Mouse (Mus musculus): ENCODE measurements at regions not wholly inside any gene's neighbourhood (a gene's known extent, or its start where the extent isn't known, plus 50 kb on each side); places are given as distances from the start of the nearest gene placed in this dataset.

DNA sequence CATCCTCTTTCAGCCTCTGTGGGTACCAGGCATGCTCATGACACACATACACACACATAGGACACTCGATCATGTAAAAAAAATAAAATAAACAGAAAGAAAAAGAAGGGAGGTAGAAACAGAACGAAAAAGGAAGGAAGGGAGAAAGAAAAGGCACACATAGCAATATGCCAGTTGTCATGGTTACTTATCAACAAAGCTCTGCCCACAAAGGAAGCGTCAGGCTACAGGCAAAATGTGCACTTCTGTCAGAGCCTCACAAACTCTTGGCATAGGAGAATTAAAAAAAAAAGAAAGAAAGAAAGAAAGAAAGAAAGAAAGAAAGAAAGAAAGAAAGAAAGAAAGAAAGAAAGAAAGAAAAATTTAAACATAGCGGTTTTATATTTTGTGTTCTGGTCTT is 56.9 kb upstream of the Sox2 start:
- Histone ChIP-seq H3K9me3 (ENCODE audit: control insufficient read depth, low read length) (no peaks in the 10 kb centered on the region), H3K4me1 (replicated peaks; ENCODE audit: control insufficient read depth, insufficient read depth) (no peaks in the 10 kb centered on the region), H3K27ac (replicated peaks) (no peak overlapping the region), H3K27me3 (ENCODE audit: control insufficient read depth, insufficient read depth, low read length) (no peaks in the 10 kb centered on the region), H3K4me3 (ENCODE audit: low read depth, low read length) (no peak overlapping the region), H3K36me3 (ENCODE audit: control insufficient read depth, insufficient read depth, low read length) (no peaks in the 10 kb centered on the region), H3K9ac (ENCODE audit: low read length) (no peak overlapping the region), H3K4me2 (replicated peaks; ENCODE audit: low read depth) (no peak overlapping the region)
- TF ChIP-seq CTCF (IDR thresholded peaks at IDR 0.05; ENCODE audit: low read depth), result no peak
- TF ChIP-seq EP300 (optimal IDR thresholded peaks at IDR 0.05), result no peak
- DNase-seq (ENCODE audit: low spot score), result no peak
- WGBS, result 47% methylated on average over 4 of the region's 4 CpGs
- ATAC-seq (ENCODE audit: low FRiP score, low TSS enrichment), result no peak

DNA sequence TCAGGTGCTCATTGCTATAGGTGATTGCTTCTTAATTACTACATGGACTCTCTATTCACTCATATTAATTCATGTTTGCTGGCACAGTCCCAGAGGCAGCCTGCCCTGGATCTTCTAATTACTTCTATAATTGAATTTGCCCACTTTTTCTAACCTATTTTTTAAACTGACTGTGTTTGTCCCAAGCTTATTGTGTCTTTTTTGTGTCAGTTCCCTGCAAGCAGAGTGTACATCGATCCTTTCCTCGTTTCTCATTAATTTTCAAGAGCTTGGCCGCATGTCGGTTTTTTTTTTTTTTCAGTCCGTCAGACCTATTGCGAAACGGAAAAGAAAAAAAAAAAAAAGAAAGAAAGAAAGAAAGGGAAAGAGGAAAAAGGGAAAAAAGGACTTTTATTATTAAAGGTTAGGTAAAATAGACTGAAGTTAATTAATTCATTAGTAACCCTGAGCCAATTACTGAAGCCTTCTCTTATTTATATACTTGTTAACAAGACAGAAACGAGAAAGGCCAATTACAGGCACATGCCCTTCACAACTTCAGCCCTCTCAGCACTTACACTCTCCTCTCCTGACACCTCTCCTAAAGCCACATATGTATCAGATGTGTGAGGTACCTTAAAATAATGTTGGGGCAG is 72.2 kb upstream of the Sox2 start:
- H3K4me2 ChIP-seq (replicated peaks; ENCODE audit: low read depth), result no peak overlapping the region
- H3K36me3 ChIP-seq (ENCODE audit: control insufficient read depth, insufficient read depth, low read length), result no peaks in the 10 kb centered on the region
- no peak overlapping the region for H3K4me3 ChIP-seq (ENCODE audit: low read depth, low read length)
- no peaks in the 10 kb centered on the region for H3K4me1 ChIP-seq (replicated peaks; ENCODE audit: control insufficient read depth, insufficient read depth)
- no peak for DNase-seq (ENCODE audit: low spot score)
- no peak overlapping the region for H3K27ac ChIP-seq (replicated peaks)
- no peak for ATAC-seq (ENCODE audit: low FRiP score, low TSS enrichment)
- 49% methylated on average over 8 of the region's 8 CpGs for WGBS
- H3K9me3 ChIP-seq (ENCODE audit: control insufficient read depth, low read length), result no peaks in the 10 kb centered on the region
- no peak overlapping the region for H3K9ac ChIP-seq (ENCODE audit: low read length)
- TF ChIP-seq EP300 (optimal IDR thresholded peaks at IDR 0.05), result no peak
- TF ChIP-seq CTCF (IDR thresholded peaks at IDR 0.05; ENCODE audit: low read depth), result no peak
- no peaks in the 10 kb centered on the region for H3K27me3 ChIP-seq (ENCODE audit: control insufficient read depth, insufficient read depth, low read length)

DNA sequence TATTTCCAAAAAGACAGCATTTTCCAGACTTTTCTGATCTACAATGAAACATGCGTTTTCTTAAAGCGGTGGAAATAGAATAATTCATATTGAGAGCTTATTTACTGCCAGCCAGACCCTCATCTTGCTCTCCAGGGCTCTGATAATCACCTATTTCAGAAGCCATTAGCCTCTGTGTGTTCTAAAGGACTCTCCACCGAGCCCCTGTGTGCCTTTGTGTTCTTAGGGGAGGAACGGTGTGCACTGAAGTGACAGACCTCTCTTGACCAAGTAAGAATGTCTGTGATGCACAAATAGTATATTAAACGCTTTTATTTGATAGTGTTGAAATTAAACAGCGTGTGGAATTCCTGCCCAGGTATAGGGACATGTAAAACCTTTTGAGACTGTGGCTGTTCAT is 73.1 kb upstream of the Sox2 start:
- no peak overlapping the region for H3K9ac ChIP-seq (ENCODE audit: low read length)
- no peak overlapping the region for H3K27ac ChIP-seq (replicated peaks)
- 85% methylated on average over 6 of the region's 6 CpGs for WGBS
- DNase-seq (ENCODE audit: low spot score), result no peak
- ATAC-seq (ENCODE audit: low FRiP score, low TSS enrichment), result no peak
- H3K9me3 ChIP-seq (ENCODE audit: control insufficient read depth, low read length), result no peaks in the 10 kb centered on the region
- TF ChIP-seq EP300 (optimal IDR thresholded peaks at IDR 0.05) (no peak), CTCF (IDR thresholded peaks at IDR 0.05; ENCODE audit: low read depth) (no peak)
- no peaks in the 10 kb centered on the region for H3K27me3 ChIP-seq (ENCODE audit: control insufficient read depth, insufficient read depth, low read length)
- H3K4me2 ChIP-seq (replicated peaks; ENCODE audit: low read depth), result no peak overlapping the region
- no peaks in the 10 kb centered on the region for H3K4me1 ChIP-seq (replicated peaks; ENCODE audit: control insufficient read depth, insufficient read depth)
- no peaks in the 10 kb centered on the region for H3K36me3 ChIP-seq (ENCODE audit: control insufficient read depth, insufficient read depth, low read length)
- H3K4me3 ChIP-seq (ENCODE audit: low read depth, low read length), result no peak overlapping the region

- Histone ChIP-seq H3K4me3 (ENCODE audit: low read depth, low read length) (no peak overlapping the region), H3K27ac (replicated peaks) (no peak overlapping the region), H3K4me1 (replicated peaks; ENCODE audit: control insufficient read depth, insufficient read depth) (no peaks in the 10 kb centered on the region), H3K9me3 (ENCODE audit: control insufficient read depth, low read length) (no peaks in the 10 kb centered on the region), H3K27me3 (ENCODE audit: control insufficient read depth, insufficient read depth, low read length) (no peaks in the 10 kb centered on the region), H3K4me2 (replicated peaks; ENCODE audit: low read depth) (no peak overlapping the region), H3K36me3 (ENCODE audit: control insufficient read depth, insufficient read depth, low read length) (no peaks in the 10 kb centered on the region), H3K9ac (ENCODE audit: low read length) (no peak overlapping the region)
- TF ChIP-seq EP300 (optimal IDR thresholded peaks at IDR 0.05) (no peak), CTCF (IDR thresholded peaks at IDR 0.05; ENCODE audit: low read depth) (peak; percentile 34)
- ATAC-seq (ENCODE audit: low FRiP score, low TSS enrichment) (no peak), DNase-seq (ENCODE audit: low spot score) (no peak)
- 47% methylated on average over 11 of the region's 11 CpGs for WGBS
These were observed 74.0 kb upstream of the Sox2 start for GRCm38 (mm10) chr3:34576159-34576558.

GRCm38 (mm10) chr3:34574711-34575350 is 75.4 kb upstream of the Sox2 start:
- no peak for DNase-seq (ENCODE audit: low spot score)

DNA sequence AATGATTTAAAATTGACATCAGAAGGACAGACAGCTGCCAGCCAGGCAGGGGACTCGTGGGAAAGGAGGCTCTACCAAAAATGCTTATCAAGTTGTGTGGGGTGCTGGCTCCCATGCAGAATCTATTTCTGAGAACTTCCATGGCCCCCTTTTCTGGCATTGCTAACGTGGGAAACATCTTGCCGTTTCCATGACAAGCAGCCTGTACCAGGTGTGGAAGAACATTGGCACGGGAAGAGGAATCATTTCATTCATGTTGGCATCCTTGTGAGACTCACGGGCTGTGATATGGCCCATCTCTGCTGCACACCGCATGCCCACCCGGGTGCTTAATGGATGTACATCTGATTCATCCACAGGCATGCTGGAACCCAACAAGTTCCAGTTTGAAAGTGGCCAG is 76.9 kb upstream of the Sox2 start:
- no peak overlapping the region for H3K9ac ChIP-seq (ENCODE audit: low read length)
- WGBS, result 87% methylated on average over 7 of the region's 7 CpGs
- no peak overlapping the region for H3K4me2 ChIP-seq (replicated peaks; ENCODE audit: low read depth)
- DNase-seq (ENCODE audit: low spot score) (no peak), ATAC-seq (ENCODE audit: low FRiP score, low TSS enrichment) (no peak)
- H3K9me3 ChIP-seq (ENCODE audit: control insufficient read depth, low read length), result no peaks in the 10 kb centered on the region
- no peaks in the 10 kb centered on the region for H3K27me3 ChIP-seq (ENCODE audit: control insufficient read depth, insufficient read depth, low read length)
- no peaks in the 10 kb centered on the region for H3K4me1 ChIP-seq (replicated peaks; ENCODE audit: control insufficient read depth, insufficient read depth)
- H3K36me3 ChIP-seq (ENCODE audit: control insufficient read depth, insufficient read depth, low read length), result no peaks in the 10 kb centered on the region
- TF ChIP-seq CTCF (IDR thresholded peaks at IDR 0.05; ENCODE audit: low read depth) (no peak), EP300 (optimal IDR thresholded peaks at IDR 0.05) (no peak)
- H3K27ac ChIP-seq (replicated peaks), result no peak overlapping the region
- no peak overlapping the region for H3K4me3 ChIP-seq (ENCODE audit: low read depth, low read length)

More at GRCm38 (mm10) chr3:34574711-34575350, 75.4 kb upstream of the Sox2 start:
- Histone ChIP-seq H3K27ac (replicated peaks) (no peak overlapping the region), H3K27me3 (ENCODE audit: control insufficient read depth, insufficient read depth, low read length) (no peaks in the 10 kb centered on the region), H3K4me1 (replicated peaks; ENCODE audit: control insufficient read depth, insufficient read depth) (no peaks in the 10 kb centered on the region), H3K9me3 (ENCODE audit: control insufficient read depth, low read length) (no peaks in the 10 kb centered on the region), H3K36me3 (ENCODE audit: control insufficient read depth, insufficient read depth, low read length) (no peaks in the 10 kb centered on the region), H3K4me3 (ENCODE audit: low read depth, low read length) (no peak overlapping the region), H3K4me2 (replicated peaks; ENCODE audit: low read depth) (no peak overlapping the region), H3K9ac (ENCODE audit: low read length) (no peak overlapping the region)
- no peak for TF ChIP-seq EP300 (optimal IDR thresholded peaks at IDR 0.05)
- TF ChIP-seq CTCF (IDR thresholded peaks at IDR 0.05; ENCODE audit: low read depth), result no peak
- 80% methylated on average over 9 of the region's 9 CpGs for WGBS
- no peak for ATAC-seq (ENCODE audit: low FRiP score, low TSS enrichment)

All from stomach, postnatal 0 days (tissue).